Mouse (Mus musculus) liver, embryonic 14.5 days (tissue): ENCODE results near the gene Sort1.

Experiments
- CTCF ChIP-seq: IDR thresholded peaks from 2 replicates; pipeline ENCODE4 v1.5.1; 2016; ENCODE audit warnings: antibody characterized with exemption, low read depth, control low read depth
- EP300 ChIP-seq: IDR thresholded peaks from 2 replicates; pipeline ENCODE4 v1.6.1; 2016; ENCODE audit warnings: antibody characterized with exemption, low read depth

GRCm38 (mm10) chr3:108321671-108322070 lies 37.8 kb downstream of the Sort1 start:
- TF ChIP-seq CTCF (no peak), EP300 (no peak)
